Mouse (Mus musculus): ENCODE measurements around the gene Srpr.

The Srpr gene

GRCm38 (mm10) chr9:35199772-35200471 is at the start of gene Srpr, which contains the start of gene Tirap:
Gene Srpr (plus strand): TSS chr9:35200175.
Gene Tirap (minus strand): TSS chr9:35200291.
- peak; percentile 91 for DNase-seq

GRCm38 (mm10) chr9:35152923-35153322 is 47.1 kb upstream of the Srpr start:
- no peak for DNase-seq

- no peak for DNase-seq
Measured at GRCm38 (mm10) chr9:35156002-35156710, 43.8 kb upstream of the Srpr start.

- DNase-seq, result no peak
Measured at GRCm38 (mm10) chr9:35156862-35157261, 43.1 kb upstream of the Srpr start.

- peak; percentile 51 for DNase-seq
Measured at GRCm38 (mm10) chr9:35158477-35158876, 41.5 kb upstream of the Srpr start.

GRCm38 (mm10) chr9:35160662-35161061 is 39.3 kb upstream of the Srpr start:
- no peak for DNase-seq

GRCm38 (mm10) chr9:35161721-35162120 is 38.3 kb upstream of the Srpr start:
- peak; percentile 44 for DNase-seq

- peak; percentile 54 for DNase-seq
Measured at GRCm38 (mm10) chr9:35163011-35163690, 36.8 kb upstream of the Srpr start.

- DNase-seq, result no peak
Measured at GRCm38 (mm10) chr9:35164142-35164874, 35.7 kb upstream of the Srpr start.

GRCm38 (mm10) chr9:35166144-35166797 is 33.7 kb upstream of the Srpr start:
- no peak for DNase-seq

- DNase-seq, result peak; percentile 89
Measured at GRCm38 (mm10) chr9:35166798-35167635, 33.0 kb upstream of the Srpr start.

GRCm38 (mm10) chr9:35170071-35170470 is 29.9 kb upstream of the Srpr start:
- DNase-seq, result no peak

- no peak for DNase-seq
Measured at GRCm38 (mm10) chr9:35173331-35173730, 26.6 kb upstream of the Srpr start.

- peak; percentile 94 for DNase-seq
Measured at GRCm38 (mm10) chr9:35175251-35176123, 24.5 kb upstream of the Srpr start, which contains the start of gene Dcps. Gene Dcps (minus strand): TSS chr9:35176061.

GRCm38 (mm10) chr9:35176124-35176659 is 23.8 kb upstream of the Srpr start:
- DNase-seq, result no peak

GRCm38 (mm10) chr9:35182832-35183231 is 17.1 kb upstream of the Srpr start:
- no peak for DNase-seq

GRCm38 (mm10) chr9:35183359-35183758 is 16.6 kb upstream of the Srpr start:
- DNase-seq, result no peak

GRCm38 (mm10) chr9:35186430-35186829 is 13.5 kb upstream of the Srpr start:
- no peak for DNase-seq

- DNase-seq, result no peak
Measured at GRCm38 (mm10) chr9:35187351-35187903, 12.5 kb upstream of the Srpr start.

GRCm38 (mm10) chr9:35188700-35189099 is 11.3 kb upstream of the Srpr start:
- DNase-seq, result peak; percentile 33
